Mouse (Mus musculus) neural tube, embryonic 13.5 days (tissue): ENCODE data around the gene Tpk1. TPM values are rescaled to one million over a fixed set of nuclear protein-coding genes. Genes with fewer than 3 reads are reported as not detected.
"Not testable (repeated sequence)": the region's sequence is repeated elsewhere in the genome, so short reads cannot be mapped to it uniquely, and the experiment has no call there.

ENCODE experiments used
- ATAC-seq: fragments of 200-750 bp; cut with Nextera tagmentation; 2 replicates; pipeline ENCODE4 v1.8.0; 2017; ENCODE audit warnings: low read depth, mild to moderate bottlenecking, moderate TSS enrichment, moderate library complexity
- H3K27ac ChIP-seq: fragments of 300-500 bp; sonication (generic); replicated peaks from 2 replicates; pipeline ENCODE4 v1.5.1; 2015; ENCODE audit warnings: moderate library complexity, mild to moderate bottlenecking, inconsistent platforms
- H3K27me3 ChIP-seq: fragments of 300-500 bp; sonication (generic); 2 replicates; pipeline ENCODE4 v1.6.1; 2015; ENCODE audit warnings: mild to moderate bottlenecking, inconsistent platforms
- H3K36me3 ChIP-seq: fragments of 300-500 bp; sonication (generic); 2 replicates; pipeline ENCODE4 v1.6.1; 2015; ENCODE audit warnings: mild to moderate bottlenecking, inconsistent platforms
- H3K4me1 ChIP-seq: fragments of 300-500 bp; sonication (generic); replicated peaks from 2 replicates; pipeline ENCODE4 v1.6.1; 2015; ENCODE audit warnings: inconsistent platforms
- H3K4me2 ChIP-seq: fragments of 300-500 bp; sonication (generic); 2 replicates; pipeline ENCODE4 v1.6.1; 2015; ENCODE audit warnings: inconsistent platforms, mild to moderate bottlenecking, moderate library complexity
- H3K4me3 ChIP-seq: fragments of 300-500 bp; sonication (generic); 2 replicates; pipeline ENCODE4 v1.5.1; 2015; ENCODE audit warnings: mild to moderate bottlenecking, inconsistent platforms
- H3K9ac ChIP-seq: fragments of 300-500 bp; sonication (generic); 2 replicates; pipeline ENCODE4 v1.6.1; 2015; ENCODE audit warnings: moderate library complexity, mild to moderate bottlenecking, inconsistent platforms
- H3K9me3 ChIP-seq: fragments of 300-500 bp; sonication (generic); 2 replicates; pipeline ENCODE4 v1.6.1; 2016; ENCODE audit warnings: inconsistent platforms
- WGBS: fragments of 180-500 bp; shearing (Covaris S2); methylation state at CpG from one replicate; pipeline ENCODE4 v1.1.7; 2015; 5-methylcytosine and 5-hydroxymethylcytosine counted together
- polyA plus RNA-seq: library from polyadenylated mRNA; unstranded; fragments of >200 nt; fragmentation: Nextera tagmentation; extraction: Ambion mirVana; gene quantifications from 2 replicates; pipeline ENCODE4 v1.2.1, GENCODE M21; 2015

The Tpk1 gene
- polyA plus RNA-seq, 1 experiment from 2014 or later: 6.1 TPM

- Histone ChIP-seq H3K4me3 (no peak overlapping the region), H3K4me1 (no peaks in the 10 kb centered on the region), H3K27ac (no peak overlapping the region), H3K9ac (no peak overlapping the region), H3K4me2 (no peak overlapping the region), H3K9me3 (no peaks in the 10 kb centered on the region), H3K36me3 (no peaks in the 10 kb centered on the region), H3K27me3 (no peaks in the 10 kb centered on the region)
- 87% methylated on average over 11 of the region's 11 CpGs for WGBS
- ATAC-seq: no peak
Measured at GRCm38 (mm10) chr6:43636980-43637638, 29.0 kb downstream of the Tpk1 start.

GRCm38 (mm10) chr6:43633308-43633963 lies 32.6 kb downstream of the Tpk1 start:
- Histone ChIP-seq H3K27ac (no peak overlapping the region), H3K4me3 (no peak overlapping the region), H3K9ac (no peak overlapping the region), H3K36me3 (no peaks in the 10 kb centered on the region), H3K4me1 (no peaks in the 10 kb centered on the region), H3K27me3 (no peaks in the 10 kb centered on the region), H3K9me3 (no peaks in the 10 kb centered on the region), H3K4me2 (no peak overlapping the region)
- ATAC-seq: no peak
- WGBS: 91% methylated on average over 3 of the region's 3 CpGs

GRCm38 (mm10) chr6:43632871-43633270 lies 33.2 kb downstream of the Tpk1 start:
- no peaks in the 10 kb centered on the region for H3K9me3 ChIP-seq
- H3K4me2 ChIP-seq: no peak overlapping the region
- H3K4me3 ChIP-seq: no peak overlapping the region
- no peaks in the 10 kb centered on the region for H3K27me3 ChIP-seq
- H3K36me3 ChIP-seq: no peaks in the 10 kb centered on the region
- no peaks in the 10 kb centered on the region for H3K4me1 ChIP-seq
- ATAC-seq: no peak
- H3K27ac ChIP-seq: no peak overlapping the region
- no peak overlapping the region for H3K9ac ChIP-seq

- not testable (repeated sequence) for H3K27ac ChIP-seq
- WGBS: 93% methylated on average over 6 of the region's 6 CpGs
Measured at GRCm38 (mm10) chr6:43623448-43623847, 42.6 kb downstream of the Tpk1 start.

DNA sequence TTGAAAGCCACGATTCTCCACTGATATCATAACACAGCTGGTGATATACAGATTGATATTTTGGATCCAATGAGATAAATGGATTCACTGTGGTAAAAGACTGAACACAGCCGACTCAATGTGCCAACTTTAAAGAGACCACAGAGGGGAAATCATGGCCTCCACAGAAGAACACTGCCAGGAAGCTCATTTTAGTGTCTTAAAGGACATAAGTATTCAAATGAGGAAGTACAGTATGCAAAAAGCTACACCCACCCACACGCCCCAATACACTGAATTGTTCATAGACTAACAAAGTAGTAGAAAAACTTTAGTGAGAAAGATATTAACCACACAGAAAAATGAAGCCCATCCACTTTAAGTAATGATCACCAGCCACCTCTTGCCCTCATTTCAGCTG lies 46.8 kb downstream of the Tpk1 start:
- no peak for ATAC-seq
- Histone ChIP-seq H3K4me2 (no peak overlapping the region), H3K27me3 (no peaks in the 10 kb centered on the region), H3K4me1 (no peaks in the 10 kb centered on the region), H3K9ac (no peak overlapping the region), H3K4me3 (no peak overlapping the region), H3K27ac (no peak overlapping the region), H3K36me3 (no peaks in the 10 kb centered on the region), H3K9me3 (no peaks in the 10 kb centered on the region)
- 84% methylated on average over 3 of the region's 3 CpGs for whole genome bisulfite sequencing

More at GRCm38 (mm10) chr6:43623448-43623847, 42.6 kb downstream of the Tpk1 start:
- H3K4me1 ChIP-seq, H3K4me2 ChIP-seq, ATAC-seq, H3K27me3 ChIP-seq, H3K36me3 ChIP-seq, H3K9ac ChIP-seq, H3K9me3 ChIP-seq, H3K4me3 ChIP-seq: not testable (repeated sequence)

- no peak overlapping the region for H3K4me3 ChIP-seq
- no peak overlapping the region for H3K27ac ChIP-seq
- H3K27me3 ChIP-seq: no peaks in the 10 kb centered on the region
Measured at GRCm38 (mm10) chr6:43611770-43612169, 54.3 kb downstream of the Tpk1 start.

DNA sequence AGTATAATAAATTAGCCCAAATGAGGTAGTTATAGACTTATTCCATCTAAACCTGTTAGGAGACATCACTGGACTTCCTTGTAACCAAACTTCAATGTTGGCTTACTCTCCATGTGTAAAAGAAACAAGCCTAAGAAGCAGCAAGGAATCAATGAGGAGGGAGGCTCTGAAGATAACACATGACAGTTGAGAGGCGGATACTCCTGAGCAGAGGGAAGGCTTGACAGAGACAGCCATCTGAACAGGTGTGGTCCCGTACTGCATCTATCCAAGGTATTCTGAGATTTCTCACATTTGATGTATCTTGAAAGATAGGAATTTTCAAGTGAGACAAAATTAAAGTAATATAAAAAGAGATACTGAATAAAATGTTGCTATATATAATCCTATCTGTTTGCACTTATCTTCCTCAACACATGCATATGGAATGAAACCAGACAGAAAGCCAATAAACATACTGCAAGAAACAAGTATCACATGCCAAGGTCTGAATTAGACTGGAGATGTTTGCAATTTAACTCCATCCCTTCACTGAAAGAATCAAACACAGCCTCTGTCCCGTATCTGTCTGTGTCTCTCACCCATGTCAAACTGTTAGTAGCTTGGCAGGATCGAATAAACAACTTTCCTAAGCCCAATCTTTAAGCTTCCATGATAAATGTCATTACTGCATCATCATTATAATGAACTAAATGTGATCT lies 75.1 kb downstream of the Tpk1 start:
- Histone ChIP-seq H3K9me3 (no peaks in the 10 kb centered on the region), H3K4me1 (no peaks in the 10 kb centered on the region), H3K36me3 (no peaks in the 10 kb centered on the region), H3K9ac (no peak overlapping the region), H3K4me3 (no peak overlapping the region), H3K27ac (no peak overlapping the region), H3K4me2 (no peak overlapping the region), H3K27me3 (no peaks in the 10 kb centered on the region)
- ATAC-seq: no peak
- WGBS: 89% methylated on average over 4 of the region's 4 CpGs

More at GRCm38 (mm10) chr6:43611770-43612169, 54.3 kb downstream of the Tpk1 start:
- WGBS: 81% methylated on average over 2 of the region's 2 CpGs
- Histone ChIP-seq H3K36me3 (no peaks in the 10 kb centered on the region), H3K9me3 (no peaks in the 10 kb centered on the region), H3K9ac (no peak overlapping the region), H3K4me2 (no peak overlapping the region), H3K4me1 (no peaks in the 10 kb centered on the region)
- no peak for ATAC-seq

GRCm38 (mm10) chr6:43585274-43585673 lies 80.8 kb downstream of the Tpk1 start:
- Histone ChIP-seq H3K4me3 (no peak overlapping the region), H3K4me1 (no peaks in the 10 kb centered on the region), H3K36me3 (no peaks in the 10 kb centered on the region), H3K27me3 (no peaks in the 10 kb centered on the region), H3K4me2 (no peak overlapping the region), H3K9me3 (no peaks in the 10 kb centered on the region), H3K27ac (no peak overlapping the region), H3K9ac (no peak overlapping the region)
- 76% methylated on average over 2 of the region's 2 CpGs for WGBS
- no peak for ATAC-seq

- no peak overlapping the region for H3K4me3 ChIP-seq
- no peak overlapping the region for H3K9ac ChIP-seq
- no peaks in the 10 kb centered on the region for H3K36me3 ChIP-seq
- no peak overlapping the region for H3K27ac ChIP-seq
- H3K4me2 ChIP-seq: no peak overlapping the region
- WGBS: 89% methylated on average over 2 of the region's 2 CpGs
- no peaks in the 10 kb centered on the region for H3K9me3 ChIP-seq
- H3K27me3 ChIP-seq: no peaks in the 10 kb centered on the region
- H3K4me1 ChIP-seq: no peaks in the 10 kb centered on the region
- ATAC-seq: no peak
Measured at GRCm38 (mm10) chr6:43581809-43582208, 84.3 kb downstream of the Tpk1 start.

GRCm38 (mm10) chr6:43567885-43568284 lies 98.2 kb downstream of the Tpk1 start:
- WGBS: 83% methylated on average over 1 of the region's 1 CpGs
- ATAC-seq: no peak

DNA sequence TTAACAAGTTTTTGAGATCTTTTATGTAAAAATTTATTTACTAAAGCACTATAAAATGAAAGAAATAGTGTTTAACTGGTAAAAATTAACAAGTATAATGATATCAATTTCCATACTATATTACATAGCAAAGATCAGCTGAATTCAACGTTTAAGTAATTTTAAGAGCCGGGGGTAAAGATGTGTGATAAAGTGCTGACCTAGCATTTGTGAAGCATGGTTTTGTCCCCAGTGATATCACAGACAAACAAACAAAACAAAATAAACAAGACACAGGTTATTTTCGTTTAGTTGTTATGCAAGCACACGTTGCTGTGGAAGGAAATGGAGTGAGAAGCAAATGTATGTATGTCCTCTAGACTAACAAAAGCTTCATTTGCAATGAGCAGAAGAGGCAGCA lies 103.6 kb downstream of the Tpk1 start:
- no peak overlapping the region for H3K9ac ChIP-seq
- no peak overlapping the region for H3K27ac ChIP-seq
- no peaks in the 10 kb centered on the region for H3K4me1 ChIP-seq
- H3K9me3 ChIP-seq: no peaks in the 10 kb centered on the region
- no peak overlapping the region for H3K4me2 ChIP-seq
- ATAC-seq: no peak
- no peaks in the 10 kb centered on the region for H3K27me3 ChIP-seq
- no peaks in the 10 kb centered on the region for H3K36me3 ChIP-seq
- no peak overlapping the region for H3K4me3 ChIP-seq
- WGBS: 77% methylated on average over 4 of the region's 4 CpGs

More at GRCm38 (mm10) chr6:43567885-43568284, 98.2 kb downstream of the Tpk1 start:
- Histone ChIP-seq H3K27ac (no peak overlapping the region), H3K9ac (no peak overlapping the region), H3K27me3 (no peaks in the 10 kb centered on the region), H3K4me2 (no peak overlapping the region), H3K36me3 (no peaks in the 10 kb centered on the region), H3K4me1 (no peaks in the 10 kb centered on the region), H3K4me3 (no peak overlapping the region), H3K9me3 (no peaks in the 10 kb centered on the region)

- no peaks in the 10 kb centered on the region for H3K4me1 ChIP-seq
Measured at GRCm38 (mm10) chr6:43551410-43551809, 114.7 kb downstream of the Tpk1 start.

More at GRCm38 (mm10) chr6:43551410-43551809, 114.7 kb downstream of the Tpk1 start:
- Histone ChIP-seq H3K4me2 (no peak overlapping the region), H3K27me3 (no peaks in the 10 kb centered on the region), H3K27ac (no peak overlapping the region), H3K36me3 (no peaks in the 10 kb centered on the region), H3K9me3 (no peaks in the 10 kb centered on the region), H3K4me3 (no peak overlapping the region), H3K9ac (no peak overlapping the region)
- WGBS: 98% methylated on average over 1 of the region's 1 CpGs
- no peak for ATAC-seq
